In genomic region chr13:24939472-24939871, GRCm38 (mm10) we compare ENCODE assay signal across 13 mouse cellular contexts. TPM values are rescaled to one million over a fixed set of nuclear protein-coding genes. Genes with fewer than 3 reads are reported as not detected.
A peak's percentile ranks its signal among the peaks of the same experiment; 100 is the strongest.
DNase-seq lines count a peak whose midpoint lies in the region; ATAC-seq lines count a peak whose summit lies in the region.
"Had no signal": no experiment of that assay in that cellular context is flagged by ENCODE, and none has a peak within 500 bp of the region (broad histone marks: within the 10 kb centered on the region; RNA-seq: fewer than 3 reads in every experiment).

No protein-coding gene starts in this region.

- peaks cover 6% of the 10 kb centered on the region; the same call in 1 of the 2 replicates for H3K27me3 ChIP-seq in heart, embryonic 10.5 days (ENCODE audit: insufficient read depth, poor library complexity, severe bottlenecking)
- H3K27me3 ChIP-seq in heart, embryonic 11.5 days (ENCODE audit: control insufficient read depth, insufficient read depth, low read length), result no peaks in the 10 kb centered on the region
- H3K27me3 ChIP-seq: embryonic facial prominence, embryonic 13.5 days; embryonic facial prominence, embryonic 15.5 days had no signal

- H3K36me3 ChIP-seq in heart, embryonic 10.5 days, result no peaks in the 10 kb centered on the region
- H3K36me3 ChIP-seq in heart, embryonic 11.5 days (ENCODE audit: control insufficient read depth, insufficient read depth, low read length), result no peaks in the 10 kb centered on the region
- H3K36me3 ChIP-seq: embryonic facial prominence, embryonic 13.5 days; embryonic facial prominence, embryonic 15.5 days; forebrain, embryonic 12.5 days had no signal

- DNase-seq in cerebellum, adult 9-10 months, result peak; percentile 46
- DNase-seq in heart, embryonic 10.5 days (ENCODE audit: low spot score), result peak; percentile 57
- DNase-seq in testis, postnatal 10 days (ENCODE audit: low spot score), result peak; percentile 51
- DNase-seq in testis, postnatal 14 days (ENCODE audit: low spot score), result no peak

- no peak overlapping the region for H3K4me2 ChIP-seq in heart, embryonic 11.5 days
- H3K4me2 ChIP-seq: embryonic facial prominence, embryonic 13.5 days; embryonic facial prominence, embryonic 15.5 days; forebrain, embryonic 12.5 days had no signal

- no peak overlapping the region for H3K27ac ChIP-seq in heart, embryonic 10.5 days
- no peak overlapping the region for H3K27ac ChIP-seq in heart, embryonic 11.5 days (ENCODE audit: low read depth, low read length)
- H3K27ac ChIP-seq: embryonic facial prominence, embryonic 13.5 days; embryonic facial prominence, embryonic 15.5 days; forebrain, embryonic 10.5 days; forebrain, embryonic 12.5 days had no signal

- no peak overlapping the region for H3K4me3 ChIP-seq in heart, embryonic 10.5 days
- no peak overlapping the region for H3K4me3 ChIP-seq in heart, embryonic 11.5 days (ENCODE audit: low read depth, low read length)
- H3K4me3 ChIP-seq: embryonic facial prominence, embryonic 13.5 days; embryonic facial prominence, embryonic 15.5 days; erythroblast, embryonic 14.5 days; forebrain, embryonic 10.5 days; forebrain, embryonic 12.5 days had no signal

- 79% methylated on average over 9 of the region's 9 CpGs for WGBS in heart, embryonic 10.5 days
- WGBS in heart, embryonic 11.5 days (ENCODE audit: insufficient replicate concordance), result 76% methylated on average over 9 of the region's 9 CpGs

- no peaks in the 10 kb centered on the region for H3K4me1 ChIP-seq in heart, embryonic 10.5 days
- H3K4me1 ChIP-seq in heart, embryonic 11.5 days (ENCODE audit: control insufficient read depth, insufficient read depth, low read length), result no peaks in the 10 kb centered on the region; the same call in 1 of the 2 replicates

- ATAC-seq in cerebellum, adult (ENCODE audit: insufficient number of reproducible peaks, low FRiP score, low TSS enrichment), result no peak
- no peak for ATAC-seq in heart, embryonic 11.5 days (replicated peaks; ENCODE audit: insufficient number of reproducible peaks, low FRiP score, low TSS enrichment)
- ATAC-seq: forebrain, embryonic 14.5 days; forebrain, embryonic 16.5 days had no signal

- H3K9ac ChIP-seq in heart, embryonic 11.5 days (ENCODE audit: low read depth, low read length), result no peak overlapping the region
- H3K9ac ChIP-seq: embryonic facial prominence, embryonic 13.5 days; embryonic facial prominence, embryonic 15.5 days; forebrain, embryonic 12.5 days had no signal

- H3K9me3 ChIP-seq in heart, embryonic 10.5 days, result no peaks in the 10 kb centered on the region
- no peaks in the 10 kb centered on the region for H3K9me3 ChIP-seq in heart, embryonic 11.5 days (replicated peaks; ENCODE audit: control insufficient read depth, low read length)
- H3K9me3 ChIP-seq: embryonic facial prominence, embryonic 13.5 days; embryonic facial prominence, embryonic 15.5 days; forebrain, embryonic 10.5 days; forebrain, embryonic 12.5 days had no signal

RNA-seq across cellular contexts. Expression of gene Aldh5a1, which starts 2.0 kb away (rescaled TPM):
- polyA plus RNA-seq in heart, embryonic 10.5 days (2016; fragmentation: Nextera tagmentation; extraction: Ambion mirVana), result 4.5 and 7.1 TPM in 2 replicates
- 7.9 and 8.1 TPM in 2 replicates for polyA plus RNA-seq in heart, embryonic 11.5 days (2014; fragmentation: Nextera tagmentation; extraction: Ambion mirVana)
- polyA plus RNA-seq: erythroblast, embryonic 14.5 days had no signal

RNA-seq across cellular contexts. Expression of gene Gpld1, which starts 3.5 kb away (rescaled TPM):
- polyA plus RNA-seq in heart, embryonic 10.5 days (2016; fragmentation: Nextera tagmentation; extraction: Ambion mirVana), result 0.11 and 0.33 TPM in 2 replicates
- polyA plus RNA-seq in heart, embryonic 11.5 days (2014; fragmentation: Nextera tagmentation; extraction: Ambion mirVana), result 0.11 and 0.42 TPM in 2 replicates
- polyA plus RNA-seq: erythroblast, embryonic 14.5 days had no signal
